Mouse (Mus musculus) liver (tissue): ENCODE data around the gene Eps15l1.

ENCODE experiments used
- DNase-seq: peaks from one replicate; pipeline ENCODE4 v3.0.0-alpha.2; 2020; ENCODE audit warnings: mixed read lengths

Gene Eps15l1

DNA sequence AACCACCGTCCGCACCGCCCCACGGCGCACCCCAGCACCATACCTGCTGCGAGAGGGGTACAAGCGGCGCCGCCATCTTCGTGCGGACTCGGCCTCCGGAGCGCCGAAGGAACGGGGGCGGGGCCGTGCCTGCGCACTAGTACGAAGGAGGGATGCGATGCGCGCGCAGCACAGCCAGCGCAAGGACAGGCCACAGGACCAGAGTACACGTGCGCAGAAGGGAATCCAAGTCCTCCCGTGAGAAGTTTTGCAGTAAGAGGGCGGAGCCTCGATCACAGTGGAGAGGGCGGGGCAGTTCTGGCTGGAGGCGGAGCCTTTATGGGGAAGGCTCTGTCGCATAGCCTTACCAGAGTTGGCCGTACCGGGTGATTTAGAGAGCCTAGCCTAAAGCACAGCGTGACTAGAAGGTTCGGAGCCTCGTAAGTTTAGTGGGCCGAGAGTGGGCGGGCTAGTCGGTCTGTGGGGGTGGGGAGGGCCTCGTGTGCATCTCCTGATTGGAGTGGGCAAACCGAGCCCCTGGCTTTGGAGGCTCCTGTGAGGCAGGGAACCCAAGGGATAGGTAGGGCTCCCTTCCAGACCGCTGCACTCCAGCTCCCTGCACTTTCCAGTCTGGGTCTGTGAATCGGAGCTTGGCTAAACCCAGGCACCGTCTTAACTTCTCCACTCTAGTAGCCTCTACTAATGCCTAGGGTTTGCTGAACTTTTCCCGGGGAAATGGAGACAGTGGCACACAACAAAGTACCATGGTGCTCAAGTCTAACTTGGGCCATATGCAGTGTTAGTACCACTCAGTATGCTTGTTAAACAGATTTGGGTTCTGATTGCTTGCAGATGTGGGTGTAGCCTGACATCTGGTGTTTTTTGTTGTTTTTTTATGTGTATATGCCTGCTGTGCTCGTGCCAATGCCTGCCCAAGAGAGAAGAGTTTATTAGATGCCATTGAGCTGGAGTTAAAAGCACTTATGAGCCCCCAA lies at the start of gene Eps15l1:
Gene Eps15l1, minus strand, starts transcription at position 99 of the 974 bp plus-strand sequence.
- DNase-seq, result peak; percentile 100

- no peak for DNase-seq
Measured at GRCm38 (mm10) chr8:72470684-72471083, 49.4 kb upstream of the Eps15l1 start.

DNA sequence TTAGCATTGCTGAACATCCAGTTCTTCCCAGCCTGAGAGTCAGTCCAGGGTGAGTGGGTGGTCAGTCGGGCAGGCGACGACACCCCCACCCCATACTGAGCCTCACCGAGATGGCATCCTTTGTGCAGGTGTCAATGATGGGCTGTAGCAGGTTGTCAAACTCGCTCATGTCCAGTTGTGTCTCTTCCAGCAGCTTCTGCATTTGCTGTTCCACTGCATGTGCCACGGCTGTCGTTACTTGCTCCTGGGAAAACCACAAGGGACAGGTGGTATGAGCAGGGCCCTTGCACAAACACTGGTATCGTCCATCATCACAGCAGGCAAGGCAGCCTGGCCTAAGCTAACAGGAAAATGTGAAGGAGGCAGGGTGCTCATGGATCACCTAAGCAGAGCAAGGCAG lies 48.7 kb upstream of the Eps15l1 start:
- no peak for DNase-seq

- no peak for DNase-seq
Measured at GRCm38 (mm10) chr8:72469243-72469642, 48.0 kb upstream of the Eps15l1 start.

GRCm38 (mm10) chr8:72464211-72464610 lies 43.0 kb upstream of the Eps15l1 start:
- no peak for DNase-seq

DNA sequence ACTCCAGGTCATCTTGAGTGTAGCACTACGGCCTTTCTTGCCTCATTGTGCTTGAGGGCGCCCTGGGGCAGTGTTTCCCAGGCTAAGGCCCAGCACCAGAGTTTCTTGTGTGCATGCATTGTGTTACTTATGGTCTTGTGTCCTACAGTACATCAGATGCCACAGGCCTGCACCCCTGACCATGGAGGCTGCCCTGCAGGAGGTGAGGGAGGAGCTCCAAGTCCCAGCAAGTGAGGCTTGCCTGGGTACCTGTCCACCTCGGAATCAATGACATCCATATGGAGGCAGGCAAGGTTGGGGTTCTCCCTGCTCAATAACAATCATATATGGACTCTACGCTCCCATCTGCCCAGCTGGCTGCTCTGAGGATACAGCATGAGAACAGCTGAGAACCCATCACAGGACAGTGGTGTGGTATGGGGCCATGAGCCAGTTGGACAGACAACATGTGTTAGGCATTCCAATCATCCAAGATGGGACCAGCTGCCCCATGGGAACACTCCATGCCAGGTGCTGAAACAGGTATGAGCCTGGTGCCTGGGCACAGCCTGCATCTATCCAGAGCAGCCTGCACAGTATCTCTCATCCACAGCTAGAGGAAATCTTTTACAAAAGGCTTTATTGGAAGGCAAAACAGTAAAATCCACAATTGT lies 38.7 kb upstream of the Eps15l1 start:
- DNase-seq, result no peak

DNA sequence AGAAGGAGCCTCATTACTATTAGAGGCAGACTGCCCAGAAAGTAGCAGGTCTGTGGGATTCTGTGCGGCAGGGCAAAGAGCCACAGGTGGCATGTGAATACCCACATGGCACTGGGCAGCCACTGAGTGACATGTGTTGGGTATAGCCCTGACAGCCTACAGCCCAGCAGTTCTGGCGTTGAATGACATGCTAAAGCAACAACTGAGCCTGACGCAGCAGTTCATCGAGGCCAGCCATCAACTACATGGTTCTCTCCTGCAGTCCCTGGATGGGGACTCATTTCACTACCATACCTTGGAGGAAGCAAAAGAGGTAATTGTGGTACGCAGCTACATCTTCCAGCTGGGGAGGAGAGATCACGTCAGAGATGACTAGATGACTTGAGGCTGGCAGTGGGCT lies 37.2 kb upstream of the Eps15l1 start:
- DNase-seq, result no peak

- DNase-seq, result no peak
Measured at GRCm38 (mm10) chr8:72457806-72458205, 36.5 kb upstream of the Eps15l1 start.

DNA sequence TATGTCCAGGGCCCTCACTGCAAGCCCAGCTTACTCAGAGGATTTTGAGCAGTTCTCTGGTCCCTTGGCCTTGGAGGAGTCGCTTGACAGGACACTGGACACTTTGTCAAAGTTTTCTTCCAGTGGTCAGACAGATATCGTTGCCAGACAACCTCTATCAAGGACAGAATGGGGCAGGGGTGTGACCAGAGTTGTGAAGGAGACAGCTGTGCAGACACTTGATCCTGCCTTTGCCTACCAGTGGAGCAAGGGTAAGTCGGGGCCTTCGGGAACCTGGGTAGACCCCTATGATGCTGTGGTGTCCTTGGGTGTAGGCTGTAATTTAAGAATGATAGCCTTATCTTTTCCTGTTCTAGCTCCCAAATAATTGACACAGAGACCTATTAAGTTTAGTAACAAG lies 34.1 kb upstream of the Eps15l1 start:
- DNase-seq, result no peak

GRCm38 (mm10) chr8:72453904-72454303 lies 32.6 kb upstream of the Eps15l1 start:
- no peak for DNase-seq

GRCm38 (mm10) chr8:72451516-72451915 lies 30.3 kb upstream of the Eps15l1 start:
- DNase-seq, result peak; percentile 29

DNA sequence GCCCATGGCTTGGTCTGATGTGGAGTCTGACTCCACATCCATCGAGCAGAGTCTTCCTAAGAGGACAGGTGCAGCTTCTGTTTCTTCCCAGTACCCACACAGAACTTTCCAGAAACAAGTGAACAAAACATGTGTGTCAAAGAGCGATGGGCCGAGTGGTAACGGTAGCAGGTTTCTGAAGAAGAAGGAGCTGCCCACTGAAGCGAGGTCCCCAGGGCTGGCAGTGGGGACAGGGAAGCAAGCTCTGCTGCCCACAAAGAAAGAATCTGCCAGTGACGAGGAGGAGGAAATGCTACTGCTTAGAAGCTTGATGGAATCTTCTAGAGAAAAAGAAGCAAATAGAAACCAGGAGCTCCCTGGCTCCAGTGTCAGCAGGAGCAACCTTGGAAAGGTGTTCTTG lies 23.8 kb upstream of the Eps15l1 start:
- DNase-seq, result no peak

- DNase-seq, result no peak
Measured at GRCm38 (mm10) chr8:72443994-72444350, 22.7 kb upstream of the Eps15l1 start.

- peak; percentile 96 for DNase-seq
Measured at GRCm38 (mm10) chr8:72443338-72443993, 22.2 kb upstream of the Eps15l1 start, which contains the start of the genes Calr3 and 1700030K09Rik. TSS of gene Calr3 (minus strand) at chr8:72443870. TSS of gene 1700030K09Rik (plus strand) at chr8:72443880.

DNA sequence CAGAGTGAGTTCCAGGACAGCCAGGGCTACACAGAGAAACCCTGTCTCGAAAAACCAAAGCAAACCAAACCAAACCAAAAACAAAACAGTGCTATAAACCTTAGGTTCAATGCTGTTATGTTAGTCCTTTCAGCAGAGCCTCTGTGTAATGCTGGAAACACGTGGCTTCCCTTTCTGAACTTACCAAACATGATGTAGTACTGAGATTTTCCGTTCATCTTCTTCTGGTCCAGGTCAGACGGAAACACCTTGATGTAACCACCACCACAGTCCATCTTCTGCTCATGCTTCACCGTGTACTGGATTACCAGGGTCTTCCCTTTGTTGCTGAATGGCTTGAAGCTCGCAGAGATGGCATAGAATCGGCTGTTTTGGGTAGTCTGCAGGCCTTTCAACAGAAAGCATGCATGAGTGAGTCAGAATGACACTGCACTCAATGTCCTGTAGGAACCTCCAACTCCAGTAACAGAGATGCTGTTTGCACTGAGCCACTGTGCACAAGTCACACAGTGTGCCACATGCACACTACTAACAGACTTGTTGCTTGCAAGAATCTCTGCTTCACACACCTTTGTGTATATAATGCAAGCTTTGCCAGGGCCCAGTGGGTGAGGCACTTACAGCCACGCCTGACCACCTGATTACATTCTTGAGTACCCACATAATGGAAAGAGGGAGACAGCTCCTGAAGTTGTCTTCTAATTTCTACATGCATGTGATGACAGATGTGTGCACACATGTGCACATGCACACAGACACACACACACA lies 17.2 kb upstream of the Eps15l1 start:
- no peak for DNase-seq

- DNase-seq, result peak; percentile 41
Measured at GRCm38 (mm10) chr8:72434952-72435351, 13.7 kb upstream of the Eps15l1 start.

DNA sequence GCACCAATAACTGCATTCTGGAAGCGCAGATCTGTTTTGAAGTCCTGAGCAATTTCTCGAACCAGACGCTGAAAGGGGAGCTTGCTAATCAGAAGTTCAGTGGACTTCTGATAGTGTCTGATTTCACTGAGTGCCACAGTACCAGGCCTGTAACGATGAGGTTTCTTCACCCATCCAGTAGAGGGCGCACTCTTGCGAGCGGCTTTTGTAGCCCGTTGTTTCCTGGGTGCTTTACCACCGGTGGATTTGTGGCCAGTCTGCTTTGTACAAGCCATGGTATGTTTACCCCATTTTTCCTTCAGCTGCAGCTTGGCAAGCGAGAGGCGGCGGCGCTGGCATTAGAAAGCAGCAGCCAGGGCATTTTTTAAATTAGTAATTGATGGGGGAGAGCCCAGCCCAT lies 8.4 kb upstream of the Eps15l1 start:
- peak; percentile 54 for DNase-seq

- no peak for DNase-seq
Measured at GRCm38 (mm10) chr8:72422926-72423325, 1.7 kb upstream of the Eps15l1 start.

- peak; percentile 81 for DNase-seq
Measured at GRCm38 (mm10) chr8:72420571-72421361, 494 bp downstream of the Eps15l1 start.

- DNase-seq, result no peak
Measured at GRCm38 (mm10) chr8:72418073-72418472, 3.2 kb downstream of the Eps15l1 start.

DNA sequence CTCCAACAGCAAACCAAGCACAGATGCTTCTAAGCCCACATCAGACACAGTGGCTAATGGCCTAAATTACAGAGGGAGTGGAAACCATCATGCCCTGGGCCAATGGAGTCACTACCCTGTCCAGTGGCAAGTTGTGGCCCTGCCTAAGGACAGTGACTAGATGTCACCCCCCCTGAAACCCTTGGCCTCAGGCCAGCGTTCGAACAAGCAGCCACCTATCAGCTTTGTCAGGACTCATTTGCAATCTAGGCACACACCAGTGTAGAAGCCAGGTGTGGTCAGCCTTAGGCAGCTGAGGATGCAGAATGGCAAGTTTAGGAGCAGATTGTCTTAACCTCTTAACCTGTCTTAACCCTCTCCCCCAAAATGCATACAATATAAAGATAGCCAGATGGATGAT lies 6.0 kb downstream of the Eps15l1 start:
- DNase-seq, result peak; percentile 60

GRCm38 (mm10) chr8:72413839-72414238 lies 7.4 kb downstream of the Eps15l1 start:
- DNase-seq, result peak; percentile 95
